Mouse (Mus musculus): Measurements from ENCODE around the gene Ciz1. TPM values are rescaled to one million over a fixed set of nuclear protein-coding genes. Genes with fewer than 3 reads are reported as not detected.

The Ciz1 gene
- 47.7 to 111 TPM (median 96.8 TPM) in 3 replicates for total RNA-seq (2017)

DNA sequence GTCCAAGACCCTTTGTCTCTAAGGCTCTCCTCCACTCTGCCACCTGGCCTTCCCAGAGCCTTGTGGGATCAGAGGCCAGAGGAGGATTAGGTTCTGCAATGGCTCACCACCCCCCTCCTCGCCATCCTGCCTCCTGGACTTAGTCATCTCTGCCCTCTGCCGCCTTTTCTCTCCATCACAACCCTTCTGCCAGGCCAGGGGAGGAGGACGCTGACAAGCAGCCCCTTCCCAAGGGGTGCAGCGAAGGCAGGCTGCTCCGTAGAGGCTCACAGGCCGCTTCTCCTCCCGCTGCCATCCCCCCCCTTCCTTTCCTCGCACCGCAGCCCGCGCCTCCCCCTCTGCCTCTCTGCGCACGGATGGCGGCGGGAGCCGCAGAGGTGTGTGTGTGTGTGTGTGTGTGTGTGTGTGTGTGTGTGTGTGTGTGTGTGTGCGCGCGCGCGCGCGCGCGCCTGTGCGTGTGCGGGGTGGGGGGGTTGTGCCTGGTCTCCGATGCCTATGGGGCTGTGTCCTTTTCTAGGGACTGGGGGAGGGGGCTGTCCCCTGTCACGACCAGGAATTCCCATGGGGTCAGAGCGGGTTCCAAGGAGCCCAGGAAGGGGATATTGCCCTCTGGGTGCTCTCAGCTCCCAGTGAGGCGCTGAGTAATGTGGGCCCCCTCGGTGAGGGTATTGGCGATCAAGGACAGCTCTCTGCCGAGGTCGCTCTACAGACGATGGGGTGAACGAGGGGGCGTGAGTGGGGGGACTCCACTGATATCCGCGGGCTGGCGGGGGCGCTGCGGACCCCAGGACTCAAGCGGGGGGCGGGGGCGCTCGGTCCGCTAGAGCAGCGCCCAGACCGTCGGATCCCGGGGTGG is at the start of gene Ciz1:
Gene Ciz1 (plus strand): TSS at position 177 of the 856 bp plus-strand sequence.
- ATAC-seq (replicated peaks; ENCODE audit: insufficient number of reproducible peaks, low FRiP score, low TSS enrichment, poor library complexity, severe bottlenecking): no peak

DNA sequence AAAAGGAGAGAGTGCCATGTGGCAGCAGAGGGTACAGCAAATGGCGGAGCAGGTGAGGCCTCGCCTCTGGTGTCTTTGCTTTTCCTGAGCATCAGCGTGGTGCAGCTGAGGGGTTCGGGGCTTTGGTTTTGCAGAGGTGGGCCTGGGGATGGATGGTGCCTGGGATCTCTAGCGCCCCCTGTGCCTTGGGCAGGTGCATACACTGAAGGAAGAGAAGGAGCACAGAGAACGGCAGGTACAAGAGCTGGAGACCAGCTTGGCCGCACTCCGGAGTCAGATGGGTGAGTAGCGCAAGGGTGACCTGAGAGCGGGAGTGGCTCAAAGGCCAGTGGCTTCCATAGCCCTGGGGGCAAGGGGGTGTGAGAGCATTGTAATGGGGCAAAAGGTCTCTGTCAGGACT is 49.2 kb upstream of the Ciz1 start:
- no peak for ATAC-seq (replicated peaks; ENCODE audit: insufficient number of reproducible peaks, low FRiP score, low TSS enrichment, poor library complexity, severe bottlenecking)

DNA sequence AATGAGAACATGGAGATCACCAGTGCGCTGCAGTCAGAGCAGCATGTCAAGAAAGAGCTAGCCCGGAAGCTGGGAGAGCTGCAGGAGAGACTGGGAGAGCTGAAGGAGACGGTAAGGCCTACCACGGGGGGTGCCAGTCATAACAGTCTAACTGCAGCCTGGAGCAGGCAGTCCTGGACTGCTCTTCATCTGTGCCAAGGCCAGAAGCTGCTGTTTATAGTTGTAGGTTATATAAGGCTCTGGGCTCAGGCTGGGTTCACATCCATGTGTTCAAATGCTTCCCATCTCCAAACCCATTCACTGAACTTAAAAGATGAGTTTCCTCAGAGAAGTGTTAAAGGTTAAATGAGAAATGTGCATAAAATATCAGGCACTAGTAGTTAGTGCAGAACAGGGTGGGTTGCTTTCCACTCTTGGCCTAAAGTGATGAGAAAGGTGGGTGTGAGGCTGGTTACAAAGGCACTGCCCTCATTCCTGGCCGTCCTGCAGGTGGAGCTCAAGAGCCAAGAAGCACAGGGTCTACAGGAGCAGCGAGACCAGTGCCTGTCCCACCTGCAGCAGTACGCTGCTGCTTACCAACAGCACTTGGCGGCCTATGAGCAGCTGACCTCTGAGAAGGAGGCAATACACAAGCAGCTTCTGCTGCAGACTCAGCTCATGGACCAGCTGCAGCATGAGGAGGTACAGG is 47.8 kb upstream of the Ciz1 start:
- no peak for ATAC-seq (replicated peaks; ENCODE audit: insufficient number of reproducible peaks, low FRiP score, low TSS enrichment, poor library complexity, severe bottlenecking)

DNA sequence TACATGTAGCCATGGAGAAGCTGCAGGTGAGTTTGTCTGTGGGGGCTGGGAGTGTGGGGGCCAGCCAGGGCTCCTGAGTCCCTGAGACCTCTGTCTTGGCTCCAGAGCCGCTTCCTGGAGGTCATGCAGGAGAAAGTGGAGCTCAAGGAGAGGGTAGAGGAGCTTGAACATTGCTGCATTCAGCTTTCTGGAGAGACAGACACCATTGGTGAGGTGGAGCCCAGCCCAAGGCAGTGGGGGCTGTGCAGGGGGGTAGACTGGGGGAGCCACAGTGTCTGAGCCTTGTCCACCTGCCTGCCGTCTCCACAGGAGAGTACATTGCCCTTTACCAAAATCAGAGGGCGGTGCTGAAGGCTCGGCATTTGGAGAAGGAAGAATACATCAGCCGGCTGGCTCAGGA is 46.5 kb upstream of the Ciz1 start:
- ATAC-seq (replicated peaks; ENCODE audit: insufficient number of reproducible peaks, low FRiP score, low TSS enrichment, poor library complexity, severe bottlenecking): no peak

DNA sequence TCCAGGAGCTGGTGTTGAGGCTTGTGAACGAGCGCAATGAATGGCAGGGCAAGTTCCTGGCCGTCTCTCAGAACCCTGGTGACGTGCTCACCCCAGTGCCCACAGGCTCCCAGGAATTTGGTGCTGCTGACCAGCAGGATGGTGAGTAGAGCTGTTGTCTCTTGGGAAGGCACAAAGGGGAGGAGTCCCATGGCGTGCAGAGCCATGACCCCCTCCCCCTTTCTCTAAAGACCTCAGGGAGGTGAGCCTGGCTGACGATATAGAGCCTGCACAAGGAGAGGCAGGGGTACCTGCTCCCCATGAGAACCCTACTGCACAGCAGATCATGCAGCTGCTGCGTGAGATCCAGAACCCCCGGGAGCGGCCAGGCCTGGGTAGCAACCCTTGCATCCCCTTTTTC is 46.0 kb upstream of the Ciz1 start:
- no peak for ATAC-seq (replicated peaks; ENCODE audit: insufficient number of reproducible peaks, low FRiP score, low TSS enrichment, poor library complexity, severe bottlenecking)

DNA sequence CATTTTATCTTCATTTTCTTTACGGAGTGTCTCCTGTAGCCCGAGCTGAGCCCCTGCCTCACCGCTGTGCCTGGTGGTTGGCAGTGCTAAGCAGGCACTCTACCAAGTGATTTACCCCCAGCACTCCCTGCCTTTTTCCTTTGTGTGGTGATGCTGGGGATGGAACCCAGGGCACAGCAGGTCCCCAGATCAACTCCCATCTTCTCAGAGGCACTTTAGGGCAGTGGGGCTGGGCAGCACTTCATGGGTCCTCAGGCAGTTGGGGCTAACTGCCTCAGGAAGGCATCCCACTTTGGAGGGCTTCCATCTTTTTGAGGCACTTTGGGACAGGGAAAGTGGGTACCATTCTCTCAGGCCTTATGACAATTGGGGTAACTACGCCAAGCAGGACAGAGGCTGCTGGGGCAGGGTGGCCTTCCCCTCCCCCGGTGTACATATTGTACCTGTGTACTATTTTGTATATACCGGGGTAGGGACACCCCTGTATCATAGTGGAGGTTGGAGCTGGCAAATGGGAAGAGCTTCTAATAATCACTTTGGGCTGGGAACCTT is 44.8 kb upstream of the Ciz1 start:
- no peak for ATAC-seq (replicated peaks; ENCODE audit: insufficient number of reproducible peaks, low FRiP score, low TSS enrichment, poor library complexity, severe bottlenecking)

DNA sequence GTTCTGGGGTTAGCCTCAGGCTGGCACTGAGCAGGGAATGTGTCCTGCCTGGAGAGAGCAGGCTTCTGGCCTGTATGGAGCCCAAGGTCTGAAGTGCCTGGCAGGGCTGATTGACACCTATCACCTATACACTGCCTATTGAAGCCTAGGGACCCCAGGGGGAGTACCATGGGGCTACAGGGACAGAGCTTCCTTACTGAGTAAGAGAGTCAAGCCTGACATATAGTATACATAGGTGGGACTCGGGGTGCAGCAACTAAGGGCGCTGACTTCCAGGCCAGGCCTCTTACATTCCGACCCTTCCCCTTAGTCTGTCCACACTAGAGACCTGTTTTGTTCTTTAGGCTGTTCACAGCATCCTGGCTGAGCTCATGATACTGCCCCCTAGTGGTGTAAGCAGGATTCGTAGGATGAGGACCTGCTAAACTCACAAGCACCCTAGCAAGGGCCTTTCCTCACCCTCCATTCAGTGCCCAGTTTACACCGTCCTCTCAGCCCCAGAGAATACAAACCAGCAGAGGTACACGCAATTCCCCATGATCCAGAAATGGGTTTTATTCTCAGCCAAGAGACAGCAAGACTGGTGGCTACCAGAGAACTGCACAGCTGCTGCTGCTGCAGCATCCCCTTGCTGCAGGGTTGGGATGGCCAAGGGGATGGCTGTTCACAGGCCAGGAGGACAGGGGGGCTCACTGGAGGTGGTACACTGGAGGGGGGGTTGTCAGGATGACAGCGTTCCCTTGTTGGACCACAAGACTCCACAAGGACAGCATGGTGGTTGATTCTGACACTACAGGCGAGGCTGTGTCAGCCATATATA is 44.0 kb upstream of the Ciz1 start:
- ATAC-seq (replicated peaks; ENCODE audit: insufficient number of reproducible peaks, low FRiP score, low TSS enrichment, poor library complexity, severe bottlenecking): no peak

DNA sequence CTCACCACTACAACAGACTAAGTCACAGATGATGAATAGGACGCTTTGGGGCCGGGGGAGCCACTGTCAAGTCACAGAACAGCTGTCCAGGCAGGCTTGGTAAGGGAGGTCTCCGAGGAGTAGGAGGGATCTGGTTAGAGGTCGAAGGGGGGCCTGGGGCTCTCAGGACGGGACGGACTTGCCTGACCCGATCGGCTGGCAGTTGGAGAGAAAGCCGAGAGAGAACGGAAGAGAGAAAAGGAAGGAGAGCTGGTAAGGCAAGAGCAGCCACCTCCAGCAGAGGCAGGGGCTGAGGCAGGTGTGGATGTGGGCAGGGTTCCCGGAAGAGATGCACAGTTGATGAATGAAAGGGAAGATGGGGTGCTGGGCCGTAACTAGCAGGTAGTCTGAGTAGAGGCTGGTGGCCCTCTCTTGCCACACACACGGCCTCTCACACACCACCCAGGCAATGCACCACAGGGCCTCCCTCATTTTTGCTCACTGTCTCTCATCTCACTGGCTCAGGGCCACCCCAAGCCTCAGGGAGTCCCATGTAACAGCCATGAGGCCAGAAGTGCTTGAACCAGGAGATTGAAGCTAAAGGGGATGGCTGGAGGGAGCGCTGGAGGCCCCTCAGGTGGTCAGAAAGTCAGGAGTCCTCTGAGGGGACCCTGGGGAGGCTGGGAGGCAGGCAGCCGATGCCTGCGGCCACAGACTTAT is 43.1 kb upstream of the Ciz1 start:
- no peak for ATAC-seq (replicated peaks; ENCODE audit: insufficient number of reproducible peaks, low FRiP score, low TSS enrichment, poor library complexity, severe bottlenecking)

DNA sequence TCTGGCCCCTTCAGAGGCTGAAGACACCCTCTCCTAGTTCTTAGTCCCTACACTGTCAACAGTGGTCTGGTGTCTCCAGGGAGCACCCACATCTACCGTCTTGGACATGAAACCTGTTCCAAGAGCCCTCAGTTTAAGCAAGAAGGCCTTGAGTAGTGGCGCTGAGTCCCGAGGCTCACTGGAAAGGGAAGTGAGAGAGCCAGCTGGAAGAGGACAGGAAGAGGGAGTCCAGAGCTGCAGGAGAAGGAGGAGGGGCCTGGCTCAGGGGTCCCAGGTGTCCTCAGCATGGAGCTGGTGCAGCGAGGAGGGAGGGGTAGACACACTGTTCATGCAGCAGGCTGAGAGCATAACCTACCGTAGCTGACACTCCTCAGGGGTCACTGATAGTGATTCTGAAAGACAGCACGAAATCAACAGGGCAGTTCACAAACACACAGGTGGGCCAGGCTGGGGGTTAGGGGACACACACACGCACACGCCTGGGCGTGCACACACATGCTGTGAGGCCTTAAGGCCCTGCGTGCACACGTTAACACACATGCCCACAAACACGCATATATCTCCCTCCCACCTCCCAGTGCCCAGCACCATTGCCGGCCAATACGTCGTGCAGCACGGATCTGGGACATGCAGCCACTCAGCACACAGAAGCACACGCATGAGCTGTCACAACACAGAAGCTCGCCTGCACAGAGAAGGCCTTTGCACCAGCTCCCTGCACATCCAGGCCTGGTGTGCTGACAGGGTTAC is 41.9 kb upstream of the Ciz1 start:
- ATAC-seq (replicated peaks; ENCODE audit: insufficient number of reproducible peaks, low FRiP score, low TSS enrichment, poor library complexity, severe bottlenecking): no peak; the same call in 1 of the 2 replicates

DNA sequence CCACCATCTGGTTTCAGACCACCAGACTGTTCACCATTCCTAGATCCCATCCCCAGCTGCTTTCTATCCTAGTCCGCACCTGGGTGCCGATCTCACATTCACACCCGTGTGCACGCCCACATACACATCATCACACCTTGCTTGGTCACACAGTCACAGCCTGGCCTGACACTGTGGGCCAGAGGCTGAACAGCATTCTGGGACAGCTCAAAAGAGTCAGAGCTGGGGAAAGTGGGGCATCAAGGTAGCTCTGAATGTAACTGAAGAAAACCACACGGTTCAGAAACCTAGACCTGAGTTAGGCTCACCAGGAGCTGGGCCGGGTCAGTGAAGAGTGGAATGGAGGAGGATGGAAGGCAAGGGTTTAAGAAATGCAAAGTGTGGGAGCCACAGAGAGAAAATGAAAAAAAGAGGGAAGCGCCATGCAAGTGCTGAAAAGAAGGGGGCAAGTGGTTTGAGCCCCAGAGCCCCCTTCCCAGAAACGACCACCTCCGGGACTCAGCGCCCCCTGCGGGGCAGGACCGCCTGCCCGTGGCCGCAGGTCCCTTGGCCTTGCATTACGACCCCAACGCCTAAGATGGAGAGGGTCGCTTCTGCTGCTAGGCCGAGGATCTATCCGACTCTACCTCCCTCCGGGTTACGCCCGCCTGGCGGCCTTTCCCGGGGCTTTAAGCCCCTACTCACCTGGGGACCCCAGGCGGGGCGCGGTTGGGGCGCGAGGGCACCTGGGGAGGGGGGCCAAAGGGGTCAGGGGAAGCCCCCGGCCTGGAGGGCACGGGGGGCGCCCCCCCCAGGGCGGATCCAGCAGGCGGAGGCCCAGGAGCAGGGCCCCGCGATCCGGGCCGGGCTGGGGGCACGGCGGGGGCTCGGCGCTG is 40.4 kb upstream of the Ciz1 start:
- no peak for ATAC-seq (replicated peaks; ENCODE audit: insufficient number of reproducible peaks, low FRiP score, low TSS enrichment, poor library complexity, severe bottlenecking)

DNA sequence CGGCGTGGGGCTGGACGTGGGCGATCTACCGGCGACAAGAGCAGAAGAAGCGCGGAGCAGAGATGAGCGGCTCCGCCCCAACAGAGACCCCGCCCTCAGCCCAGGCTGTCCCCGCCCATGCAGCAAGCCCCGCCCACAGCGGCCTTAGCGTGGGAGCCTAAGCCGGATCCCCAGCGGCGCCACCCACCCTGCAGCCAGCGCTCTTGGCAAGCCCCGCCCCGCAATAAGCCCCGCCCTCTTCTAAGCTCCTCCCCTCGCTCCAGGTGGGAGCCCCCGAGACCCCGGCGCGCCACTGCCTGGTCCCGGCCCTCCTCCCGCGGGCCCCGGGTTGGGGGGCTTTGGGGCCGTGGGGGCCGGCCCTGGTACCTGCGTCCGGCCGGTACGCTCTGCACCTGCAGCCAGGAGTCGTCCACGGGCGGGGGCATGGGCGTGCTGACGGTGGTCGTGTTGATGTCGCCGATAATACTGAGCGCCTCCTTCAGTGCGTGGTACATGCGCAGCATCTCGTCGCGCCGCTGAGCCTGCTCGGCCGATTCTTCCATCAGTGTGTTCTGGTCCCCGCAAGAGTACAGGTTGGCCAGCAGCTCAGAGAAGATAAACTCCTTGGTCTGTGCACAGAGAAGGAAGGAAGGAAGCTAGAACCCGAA is 39.7 kb upstream of the Ciz1 start:
- ATAC-seq (replicated peaks; ENCODE audit: insufficient number of reproducible peaks, low FRiP score, low TSS enrichment, poor library complexity, severe bottlenecking): peak; percentile 71

DNA sequence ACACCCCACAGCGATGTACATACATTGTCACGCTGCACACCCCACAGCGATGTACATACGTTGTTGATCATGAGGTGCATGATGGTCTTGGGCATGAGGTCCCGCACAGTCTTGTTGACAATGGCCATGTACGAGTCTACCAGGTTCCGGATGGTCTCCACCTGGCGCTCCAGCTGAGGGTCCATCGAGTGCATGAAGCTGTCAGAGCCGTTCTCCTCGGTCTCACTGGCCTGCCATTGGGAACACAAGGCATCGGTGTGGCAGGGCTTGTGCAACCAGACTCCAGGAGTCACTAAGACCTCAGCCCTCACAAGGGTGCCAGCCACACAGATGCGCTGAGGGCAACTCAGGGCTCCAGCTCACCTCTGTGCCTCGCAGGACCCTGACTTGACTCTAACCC is 37.3 kb upstream of the Ciz1 start:
- ATAC-seq (replicated peaks; ENCODE audit: insufficient number of reproducible peaks, low FRiP score, low TSS enrichment, poor library complexity, severe bottlenecking): no peak

DNA sequence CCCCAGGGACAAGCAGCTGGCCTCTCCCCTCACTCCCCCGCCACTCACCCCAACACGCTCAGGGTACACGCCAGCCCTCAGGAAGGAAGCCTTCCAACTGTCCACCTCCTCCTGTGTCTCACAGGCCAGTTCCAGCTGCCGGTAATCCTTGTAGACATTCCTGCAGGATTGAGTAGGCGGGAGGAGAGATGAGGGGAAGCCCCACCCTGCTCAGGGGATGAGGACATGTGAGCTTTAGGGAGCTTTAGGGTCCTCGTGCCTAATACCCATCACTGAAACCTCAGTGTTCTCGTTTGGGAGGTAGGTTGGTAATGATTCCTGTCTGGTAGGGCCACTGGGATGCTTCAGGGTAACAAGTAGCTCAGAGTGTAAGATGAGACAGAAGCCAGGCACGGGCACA is 36.4 kb upstream of the Ciz1 start:
- ATAC-seq (replicated peaks; ENCODE audit: insufficient number of reproducible peaks, low FRiP score, low TSS enrichment, poor library complexity, severe bottlenecking): no peak

DNA sequence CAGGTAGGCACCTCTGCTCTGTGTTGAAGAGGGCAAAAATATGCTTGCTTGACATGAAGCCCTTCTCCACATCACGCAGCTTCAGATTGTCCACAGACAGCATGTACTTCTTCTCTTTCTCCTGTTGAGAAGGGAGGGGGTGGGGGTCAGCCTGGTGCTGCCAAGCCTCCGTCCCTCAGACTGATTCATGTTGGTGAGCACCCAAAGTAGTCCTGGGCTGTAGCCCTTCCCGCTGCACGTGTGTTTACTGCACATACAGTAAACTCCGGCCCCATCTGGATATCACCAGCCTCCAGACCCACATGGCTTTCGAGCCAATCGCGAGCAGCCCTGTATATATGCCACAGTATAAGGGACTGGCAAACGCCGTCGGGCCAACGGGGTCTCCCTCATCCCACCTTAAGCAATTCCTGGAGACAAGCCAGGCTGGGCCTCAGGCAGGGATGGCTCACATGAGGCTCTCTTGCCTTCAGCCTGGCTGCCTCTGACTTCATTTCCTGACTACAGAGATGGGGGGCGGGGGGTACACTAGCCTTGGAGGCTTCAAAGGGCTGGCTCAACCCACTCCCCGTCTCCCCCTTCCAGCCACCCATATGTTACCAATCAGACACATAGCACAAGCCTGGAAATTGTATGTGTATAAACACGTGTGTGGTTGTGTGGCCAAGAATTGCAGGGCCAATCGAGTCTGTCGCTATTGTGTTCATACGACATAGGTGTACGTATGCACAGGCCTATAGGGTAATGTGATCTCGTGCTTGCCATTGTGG is 35.1 kb upstream of the Ciz1 start:
- ATAC-seq (replicated peaks; ENCODE audit: insufficient number of reproducible peaks, low FRiP score, low TSS enrichment, poor library complexity, severe bottlenecking): no peak

DNA sequence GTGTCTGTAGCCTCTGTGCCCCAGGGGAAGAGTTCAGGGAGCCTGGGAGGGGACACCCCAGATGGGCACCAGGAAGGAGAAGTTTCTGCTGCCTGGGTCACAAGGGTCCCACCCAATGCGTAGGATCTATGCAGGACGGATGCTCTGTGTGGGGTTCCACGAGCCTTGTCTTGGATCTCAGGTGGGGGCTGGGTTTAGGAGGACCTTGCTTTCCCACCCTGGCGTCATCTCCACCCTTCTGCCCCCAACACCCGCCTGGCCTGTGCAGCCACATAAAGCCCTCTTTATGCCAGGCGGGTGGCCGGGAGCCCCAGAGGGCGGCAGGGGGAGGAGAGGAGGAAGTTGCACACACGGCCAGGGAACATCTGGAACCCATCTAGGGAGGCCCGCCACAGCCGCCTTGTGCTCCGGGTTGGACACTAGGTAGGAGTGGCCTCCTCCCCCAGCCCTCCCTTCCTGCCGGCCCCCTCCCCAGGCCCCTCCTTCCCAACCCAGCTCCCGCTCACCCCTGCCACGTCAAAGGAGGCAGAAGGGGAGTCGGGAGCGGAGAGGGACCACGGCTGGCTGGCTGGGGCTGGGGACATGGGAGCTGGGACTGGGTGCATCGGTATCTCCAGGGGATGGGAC is 34.2 kb upstream of the Ciz1 start:
- 0 out of 2 replicates have a peak, but pooled peaks have one; percentile 19 for ATAC-seq (replicated peaks; ENCODE audit: insufficient number of reproducible peaks, low FRiP score, low TSS enrichment, poor library complexity, severe bottlenecking)

All from monocyte, adult 5-6 weeks (primary cell).